Mouse (Mus musculus) liver, embryonic 11.5 days (tissue): ENCODE measurements around the gene Tmem175. TPM values are rescaled to one million over a fixed set of nuclear protein-coding genes. Genes with fewer than 3 reads are reported as not detected.

ENCODE experiments used
- ATAC-seq: fragments of 200-750 bp; cut with Nextera tagmentation; replicated peaks from 2 replicates; pipeline ENCODE4 v1.8.0; 2017; ENCODE audit warnings: moderate number of reproducible peaks, mild to moderate bottlenecking, moderate TSS enrichment, moderate library complexity; ENCODE audit not compliant: low FRiP score
- DNase-seq: peaks from one replicate; pipeline ENCODE4 v3.0.0-alpha.2; 2017; ENCODE audit warnings: low spot score
- H3K27ac ChIP-seq: fragments of 300-500 bp; sonication (generic); 2 replicates; pipeline ENCODE4 v1.5.1; 2014; ENCODE audit warnings: mild to moderate bottlenecking, low read depth, low read length, control low read depth
- H3K27me3 ChIP-seq: fragments of 300-500 bp; sonication (generic); replicated peaks from 2 replicates; pipeline ENCODE4 v1.6.1; 2014; ENCODE audit warnings: low read length, mixed read lengths; ENCODE audit not compliant: control insufficient read depth, insufficient read depth
- H3K36me3 ChIP-seq: fragments of 300-500 bp; sonication (generic); 2 replicates; pipeline ENCODE4 v1.6.1; 2014; ENCODE audit warnings: mild to moderate bottlenecking, low read length, moderate library complexity, mixed read lengths; ENCODE audit not compliant: control insufficient read depth, insufficient read depth
- H3K4me1 ChIP-seq: fragments of 300-500 bp; sonication (generic); replicated peaks from 2 replicates; pipeline ENCODE4 v1.6.1; 2014; ENCODE audit warnings: low read length, mixed read lengths; ENCODE audit not compliant: control insufficient read depth, insufficient read depth
- H3K4me2 ChIP-seq: fragments of 300-500 bp; sonication (generic); 2 replicates; pipeline ENCODE4 v1.6.1; 2014; ENCODE audit warnings: mild to moderate bottlenecking, control low read depth, moderate library complexity
- H3K4me3 ChIP-seq: fragments of 300-500 bp; sonication (generic); 2 replicates; pipeline ENCODE4 v1.5.1; 2014; ENCODE audit warnings: low read depth, low read length, control low read depth
- H3K9ac ChIP-seq: fragments of 300-500 bp; sonication (generic); 2 replicates; pipeline ENCODE4 v1.6.1; 2014; ENCODE audit warnings: low read depth, low read length, control low read depth
- H3K9me3 ChIP-seq: fragments of 300-500 bp; sonication (generic); 2 replicates; pipeline ENCODE4 v1.6.1; 2016; ENCODE audit warnings: low read length, inconsistent platforms, mixed read lengths; ENCODE audit not compliant: control insufficient read depth
- WGBS: fragments of 180-500 bp; shearing (Covaris S2); extraction: QIAGEN DNeasy Blood & Tissue Kit; methylation state at CpG from one replicate; pipeline ENCODE4 v1.1.7; 2014; 5-methylcytosine and 5-hydroxymethylcytosine counted together
- polyA plus RNA-seq: library from polyadenylated mRNA; unstranded; fragments of >200 nt; fragmentation: Nextera tagmentation; extraction: Ambion mirVana; gene quantifications from 2 replicates; pipeline ENCODE4 v1.2.1, GENCODE M21; 2014

The Tmem175 gene
- 24.7 and 30.4 TPM in 2 replicates for polyA plus RNA-seq

DNA sequence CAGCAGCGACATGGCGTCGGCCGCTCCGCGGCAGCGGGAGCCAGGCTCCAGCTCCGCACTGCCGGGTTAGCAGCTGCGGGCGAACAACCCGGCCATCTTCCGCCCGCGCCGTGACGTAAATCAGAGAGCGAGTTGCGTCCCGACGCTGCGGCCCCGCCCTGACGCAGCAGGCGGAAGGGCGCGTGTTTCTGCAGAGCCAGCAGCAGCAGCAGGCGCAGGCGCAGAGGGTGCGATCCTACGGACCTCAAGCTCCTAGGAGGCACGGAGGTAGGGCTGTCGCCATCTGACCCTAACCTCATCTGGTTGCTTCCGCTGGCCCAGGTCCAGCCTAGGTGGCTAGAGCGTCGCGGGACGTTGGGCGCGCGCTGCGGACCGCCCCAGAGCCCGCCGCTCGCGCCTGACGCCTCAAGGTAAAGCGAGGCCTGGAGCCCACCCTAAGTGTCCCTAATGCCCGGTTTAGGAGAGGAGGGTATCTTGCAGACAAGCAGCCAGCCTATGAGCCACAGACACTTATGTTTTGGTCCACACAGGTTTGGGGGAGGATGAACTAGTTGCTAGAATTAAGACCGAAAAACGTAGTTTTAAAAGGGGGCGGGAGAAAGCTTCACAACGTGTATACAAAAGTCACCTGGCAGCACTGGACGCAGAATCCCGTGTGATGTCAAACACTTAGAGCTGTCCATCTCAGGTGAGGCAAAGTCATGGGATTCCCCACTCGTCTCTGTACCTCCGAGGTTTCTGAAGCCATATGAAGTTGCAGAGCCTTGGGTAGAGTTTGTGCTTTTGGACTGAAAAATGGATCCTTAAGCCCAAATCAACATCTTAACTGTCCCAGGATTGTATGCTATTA, at the start of gene Tmem175, which contains the start of gene Gak:
Tmem175 (plus strand) TSS at position 137 of the 850 bp plus-strand sequence.
Gak (minus strand) TSS at position 122 of the 850 bp plus-strand sequence.
- H3K9me3 ChIP-seq, result no peaks in the 10 kb centered on the region
- H3K36me3 ChIP-seq, result 0 out of 2 replicates have a peak, but pooled peaks cover 2% of the 10 kb centered on the region
- H3K27me3 ChIP-seq, result no peaks in the 10 kb centered on the region
- H3K4me3 ChIP-seq, result peak within 1 kb of the TSS; percentile 84
- WGBS, result under 1% methylated on average over 58 of the region's 58 CpGs
- peak within 1 kb of the TSS; percentile 86 for H3K9ac ChIP-seq
- ATAC-seq (peak; percentile 94), DNase-seq (peak; percentile 90)
- peak within 1 kb of the TSS; percentile 93 for H3K4me2 ChIP-seq
- peaks cover 26% of the 10 kb centered on the region for H3K4me1 ChIP-seq
- H3K27ac ChIP-seq, result peak within 1 kb of the TSS; percentile 82

DNA sequence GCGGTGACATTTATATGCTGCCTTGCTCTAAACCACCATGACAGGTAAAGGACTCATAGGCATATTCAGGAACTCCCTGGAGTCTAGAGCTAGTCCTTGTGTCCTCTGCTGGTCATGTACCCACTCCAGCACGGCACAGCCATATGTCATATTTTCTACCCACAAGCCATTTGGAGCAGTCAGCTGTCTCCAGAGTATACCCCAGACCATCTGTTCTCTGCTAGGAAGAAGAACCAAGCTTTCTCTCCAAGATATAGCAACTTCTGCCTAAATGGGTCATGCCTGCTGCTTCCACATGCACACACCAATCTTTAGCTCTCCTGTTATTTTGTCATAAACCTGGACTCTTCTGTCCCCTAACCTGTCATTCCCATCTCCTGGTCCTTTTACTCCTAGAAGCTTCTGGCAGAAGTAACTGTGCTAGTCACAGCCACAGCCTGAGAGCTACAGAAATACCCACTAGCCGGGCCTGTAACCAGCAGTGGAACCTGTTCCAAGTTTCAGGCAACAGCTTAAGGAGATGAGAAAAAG, 48.1 kb upstream of the Tmem175 start:
- H3K27me3 ChIP-seq, result no peaks in the 10 kb centered on the region
- ATAC-seq (no peak), DNase-seq (no peak)
- no peaks in the 10 kb centered on the region for H3K9me3 ChIP-seq
- H3K36me3 ChIP-seq, result peaks cover 50% of the 10 kb centered on the region
- H3K4me3 ChIP-seq, result no peak overlapping the region
- no peak overlapping the region for H3K4me2 ChIP-seq
- H3K27ac ChIP-seq, result no peak overlapping the region
- no peaks in the 10 kb centered on the region for H3K4me1 ChIP-seq
- WGBS, result 91% methylated on average over 3 of the region's 3 CpGs
- H3K9ac ChIP-seq, result no peak overlapping the region

DNA sequence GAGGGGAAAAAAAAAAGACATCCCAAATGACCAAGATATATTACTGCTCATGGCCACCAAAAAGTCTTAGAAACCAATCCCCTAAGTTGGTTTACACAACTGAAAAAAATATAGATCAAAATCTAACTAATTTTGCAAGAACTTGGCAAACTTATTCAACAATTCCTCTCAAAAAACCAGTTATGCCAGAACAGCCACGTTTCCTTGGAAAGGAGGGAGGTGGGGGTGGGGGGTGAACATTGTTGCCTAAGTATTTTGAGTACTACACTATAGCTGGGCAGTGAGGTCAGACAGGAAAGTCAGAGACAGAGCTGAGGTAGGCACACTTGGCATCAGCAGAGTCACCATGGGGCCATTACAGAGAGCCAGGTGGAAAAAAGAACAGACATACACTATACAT, 29.6 kb upstream of the Tmem175 start:
- Histone ChIP-seq H3K27me3 (no peaks in the 10 kb centered on the region), H3K9ac (no peak overlapping the region), H3K4me2 (no peak overlapping the region), H3K9me3 (no peaks in the 10 kb centered on the region), H3K4me1 (no peaks in the 10 kb centered on the region), H3K4me3 (no peak overlapping the region), H3K27ac (no peak overlapping the region), H3K36me3 (peaks cover 51% of the 10 kb centered on the region)
- no peak for ATAC-seq
- no peak for DNase-seq
- WGBS, result 87% methylated on average over 1 of the region's 1 CpGs

DNA sequence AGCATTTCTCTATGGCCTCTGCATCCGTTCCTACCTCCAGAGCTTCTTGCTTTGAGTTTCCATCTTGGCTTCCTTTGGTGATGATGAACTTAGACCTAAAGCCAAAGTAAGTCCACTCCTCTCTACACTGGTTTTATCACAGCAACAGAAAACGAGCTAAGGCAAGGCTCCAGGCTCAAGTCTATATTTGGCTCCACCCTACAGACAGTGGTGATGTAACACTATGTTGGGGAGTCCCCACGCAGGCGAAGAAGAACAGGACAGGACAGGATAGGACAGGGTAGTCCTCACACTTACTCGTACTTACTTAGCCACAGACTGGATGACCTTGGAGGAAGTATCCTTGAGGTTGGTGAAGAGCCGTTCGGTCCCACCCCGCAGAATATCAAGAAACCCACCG, 27.0 kb upstream of the Tmem175 start:
- 89% methylated on average over 9 of the region's 9 CpGs for WGBS
- DNase-seq, result no peak

DNA sequence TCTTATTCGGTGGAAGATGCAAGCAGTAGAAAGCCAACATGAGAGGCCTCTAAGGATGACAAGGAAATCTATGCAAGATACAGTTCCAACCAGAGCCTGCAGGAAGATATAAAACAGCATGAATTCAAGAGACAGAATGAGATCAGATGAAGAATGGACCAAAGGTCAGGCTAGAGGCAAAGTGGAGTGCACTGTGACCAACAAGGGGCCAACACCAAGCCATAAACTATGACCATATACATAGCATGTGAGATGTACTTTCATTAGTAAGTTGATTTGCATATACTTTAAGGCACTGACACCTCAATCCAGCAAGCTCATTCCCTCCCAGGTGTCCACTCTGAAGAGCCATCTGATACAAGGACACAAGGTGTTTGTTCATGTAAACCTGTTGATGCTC, 19.1 kb upstream of the Tmem175 start:
- 89% methylated on average over 1 of the region's 1 CpGs for WGBS
- no peaks in the 10 kb centered on the region for H3K27me3 ChIP-seq
- no peaks in the 10 kb centered on the region for H3K4me1 ChIP-seq
- H3K9me3 ChIP-seq, result no peaks in the 10 kb centered on the region
- ATAC-seq (no peak), DNase-seq (no peak)
- no peak overlapping the region for H3K4me2 ChIP-seq
- no peak overlapping the region for H3K27ac ChIP-seq
- no peak overlapping the region for H3K4me3 ChIP-seq
- no peak overlapping the region for H3K9ac ChIP-seq
- peaks cover 53% of the 10 kb centered on the region for H3K36me3 ChIP-seq

More for the DNA sequence above, 27.0 kb upstream of the Tmem175 start:
- H3K9ac ChIP-seq, result no peak overlapping the region
- no peak overlapping the region for H3K4me3 ChIP-seq
- no peaks in the 10 kb centered on the region for H3K9me3 ChIP-seq
- ATAC-seq, result no peak
- H3K4me1 ChIP-seq, result no peaks in the 10 kb centered on the region
- no peak overlapping the region for H3K4me2 ChIP-seq
- peaks cover 54% of the 10 kb centered on the region for H3K36me3 ChIP-seq
- H3K27ac ChIP-seq, result no peak overlapping the region
- H3K27me3 ChIP-seq, result no peaks in the 10 kb centered on the region

DNA sequence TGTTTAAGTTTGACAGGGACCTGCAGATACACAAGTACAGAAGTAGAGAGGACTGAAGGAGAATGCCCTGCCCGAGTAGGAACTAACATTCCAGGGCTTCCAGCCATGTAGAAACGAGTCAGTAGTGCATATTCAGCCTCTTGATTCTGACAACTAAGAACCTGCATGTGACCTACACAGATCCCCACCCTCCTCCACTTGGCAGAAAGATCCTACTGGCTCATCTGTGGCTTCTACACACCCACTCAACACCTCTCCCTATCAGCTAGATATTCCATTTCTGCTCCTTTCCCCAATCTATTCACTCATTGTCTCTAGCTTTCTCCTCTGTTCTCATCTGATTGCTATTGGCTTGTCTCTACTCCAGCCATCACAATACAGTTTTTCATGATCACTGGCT, 7.7 kb upstream of the Tmem175 start:
- Histone ChIP-seq H3K9me3 (no peaks in the 10 kb centered on the region), H3K9ac (no peak overlapping the region), H3K27me3 (no peaks in the 10 kb centered on the region), H3K36me3 (peaks cover 30% of the 10 kb centered on the region), H3K4me2 (no peak overlapping the region), H3K4me1 (peaks cover 10% of the 10 kb centered on the region; the same call in 1 of the 2 replicates), H3K27ac (no peak overlapping the region), H3K4me3 (no peak overlapping the region)
- WGBS, result 79% methylated on average over 2 of the region's 2 CpGs
- no peak for DNase-seq
- no peak for ATAC-seq

DNA sequence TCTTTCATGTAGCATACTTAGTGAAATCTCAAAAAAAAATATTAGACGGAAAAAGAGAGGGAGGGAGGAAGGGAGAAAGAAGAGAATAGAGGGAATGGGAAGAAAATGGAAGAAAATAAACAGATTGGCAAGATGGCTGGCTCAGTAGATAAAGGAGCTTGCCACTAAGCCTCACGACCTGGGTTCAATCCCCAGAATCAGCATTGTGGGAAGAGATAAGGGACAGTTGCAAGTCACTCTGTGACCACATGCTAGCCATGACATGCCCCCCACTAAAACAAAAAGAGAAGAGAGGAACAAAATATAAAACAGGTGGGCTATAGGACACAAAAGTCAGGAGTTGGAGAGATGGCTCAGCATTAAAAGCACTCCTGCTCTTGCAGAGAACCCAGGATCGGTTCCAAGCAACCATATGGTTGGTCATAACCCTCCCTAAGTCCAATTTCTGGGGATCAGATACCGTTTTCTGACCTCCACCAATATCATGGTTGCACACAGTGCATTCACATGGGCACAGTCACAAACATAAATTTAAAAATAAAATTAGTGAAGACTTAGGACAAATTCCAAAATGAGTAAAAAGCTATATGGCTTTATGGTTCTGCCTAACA, 3.4 kb upstream of the Tmem175 start:
- 58% methylated on average over 4 of the region's 4 CpGs for WGBS
- H3K27ac ChIP-seq, result peak overlapping the region; percentile 53; the same call in 1 of the 2 replicates
- ATAC-seq (no peak), DNase-seq (no peak)
- no peaks in the 10 kb centered on the region for H3K9me3 ChIP-seq
- no peak overlapping the region for H3K9ac ChIP-seq
- H3K4me1 ChIP-seq, result peaks cover 26% of the 10 kb centered on the region
- H3K4me3 ChIP-seq, result no peak overlapping the region
- H3K36me3 ChIP-seq, result peaks cover 26% of the 10 kb centered on the region
- H3K27me3 ChIP-seq, result no peaks in the 10 kb centered on the region
- H3K4me2 ChIP-seq, result peak overlapping the region; percentile 36; the same call in 1 of the 2 replicates

DNA sequence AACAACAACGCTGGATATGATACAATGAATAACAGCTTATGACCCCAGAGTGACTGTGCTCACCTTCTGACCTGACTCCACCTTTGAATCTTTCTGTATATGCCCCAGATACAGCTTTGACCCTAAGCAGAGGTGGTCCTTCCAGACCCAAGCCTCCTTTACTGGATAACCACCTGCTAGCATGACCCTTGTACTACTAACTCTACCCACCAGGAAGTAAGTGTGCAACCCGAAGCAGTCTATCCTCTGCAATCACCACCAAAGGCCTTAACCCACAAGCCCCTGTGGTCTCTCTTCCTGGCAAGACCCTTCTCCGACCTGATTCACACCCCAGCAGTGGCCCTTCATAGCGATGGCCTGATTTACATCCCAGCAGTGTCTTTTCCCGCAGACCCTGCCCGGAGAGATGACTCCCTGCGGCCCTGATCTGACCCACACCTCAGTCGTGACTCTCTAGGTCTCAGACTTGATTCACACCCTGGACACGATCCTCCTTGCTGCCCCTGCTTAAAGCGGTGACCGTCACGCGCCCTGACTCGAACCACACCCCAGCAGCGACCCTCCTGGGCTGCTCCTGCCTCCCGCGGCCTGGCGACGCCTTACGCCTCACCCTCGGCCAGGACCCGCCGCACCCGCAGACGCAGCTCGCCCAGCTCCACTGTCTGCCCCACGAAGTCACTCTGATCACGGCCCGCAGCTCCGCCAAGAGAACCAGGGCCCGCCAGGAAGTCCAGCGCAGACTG, 508 bp upstream of the Tmem175 start:
- H3K9me3 ChIP-seq, result no peaks in the 10 kb centered on the region

More for the DNA sequence above, 508 bp upstream of the Tmem175 start:
- Histone ChIP-seq H3K4me3 (peak overlapping the region; percentile 84), H3K9ac (peak overlapping the region; percentile 86), H3K36me3 (peaks cover 8% of the 10 kb centered on the region; the same call in 1 of the 2 replicates), H3K4me1 (peaks cover 26% of the 10 kb centered on the region), H3K27ac (peak overlapping the region; percentile 82), H3K4me2 (peak overlapping the region; percentile 93), H3K27me3 (no peaks in the 10 kb centered on the region)
- DNase-seq, result no peak
- 2% methylated on average over 32 of the region's 32 CpGs for WGBS
- ATAC-seq, result peak; percentile 81
